Mouse (Mus musculus): Measurements from ENCODE around the gene Dixdc1. TPM values are rescaled to one million over a fixed set of nuclear protein-coding genes. Genes with fewer than 3 reads are reported as not detected.
A peak's percentile ranks its signal among the peaks of the same experiment; 100 is the strongest.

Dixdc1 gene
- polyA plus RNA-seq, 1 experiment from 2014 or later = 3.7 TPM

- Histone ChIP-seq H3K9ac (replicated peaks) (no peak overlapping the region), H3K4me1 (ENCODE audit: insufficient read depth) (no peaks in the 10 kb centered on the region), H3K4me3 (ENCODE audit: low read depth, low read length) (no peak overlapping the region), H3K4me2 (ENCODE audit: low read depth, low read length) (no peak overlapping the region), H3K27ac (ENCODE audit: low read depth) (no peak overlapping the region), H3K27me3 (ENCODE audit: insufficient read depth, low read length) (no peaks in the 10 kb centered on the region), H3K36me3 (replicated peaks; ENCODE audit: insufficient read depth, low read length) (no peaks in the 10 kb centered on the region), H3K9me3 (ENCODE audit: low read length) (no peaks in the 10 kb centered on the region)
- no peak for ATAC-seq
- WGBS (ENCODE audit: insufficient replicate concordance) = 75% methylated on average over 6 of the region's 6 CpGs
- no peak for DNase-seq
- no peak for TF ChIP-seq CTCF (IDR thresholded peaks at IDR 0.05; ENCODE audit: low read depth)
- no peak for TF ChIP-seq EP300 (IDR thresholded peaks at IDR 0.05; ENCODE audit: low read depth)
Observed at GRCm38 (mm10) chr9:50750706-50751105, 11.4 kb upstream of the Dixdc1 start.

- peak; percentile 82 for ATAC-seq
- Histone ChIP-seq H3K9me3 (ENCODE audit: low read length) (no peaks in the 10 kb centered on the region), H3K4me3 (ENCODE audit: low read depth, low read length) (peak within 1 kb of the TSS; percentile 46), H3K27me3 (ENCODE audit: insufficient read depth, low read length) (no peaks in the 10 kb centered on the region), H3K4me2 (ENCODE audit: low read depth, low read length) (peak within 1 kb of the TSS; percentile 53), H3K9ac (replicated peaks) (peak within 1 kb of the TSS; percentile 61), H3K36me3 (replicated peaks; ENCODE audit: insufficient read depth, low read length) (no peaks in the 10 kb centered on the region), H3K4me1 (ENCODE audit: insufficient read depth) (no peaks in the 10 kb centered on the region), H3K27ac (ENCODE audit: low read depth) (peak within 1 kb of the TSS; percentile 85)
- WGBS (ENCODE audit: insufficient replicate concordance) = 9% methylated on average over 19 of the region's 19 CpGs
- peak; percentile 47 for TF ChIP-seq CTCF (IDR thresholded peaks at IDR 0.05; ENCODE audit: low read depth)
- no peak for TF ChIP-seq EP300 (IDR thresholded peaks at IDR 0.05; ENCODE audit: low read depth)
- peak; percentile 60 for DNase-seq
Observed at GRCm38 (mm10) chr9:50746214-50746677, 6.9 kb upstream of the Dixdc1 start, which contains the start of gene 2310030G06Rik. Gene 2310030G06Rik (minus strand): TSS chr9:50746536.

GRCm38 (mm10) chr9:50745806-50746205 is 6.5 kb upstream of the Dixdc1 start:
- ATAC-seq (peak; percentile 73), DNase-seq (no peak)
- Histone ChIP-seq H3K4me2 (ENCODE audit: low read depth, low read length) (peak overlapping the region; percentile 53), H3K36me3 (replicated peaks; ENCODE audit: insufficient read depth, low read length) (no peaks in the 10 kb centered on the region; the same call in 1 of the 2 replicates), H3K27me3 (ENCODE audit: insufficient read depth, low read length) (no peaks in the 10 kb centered on the region), H3K4me1 (ENCODE audit: insufficient read depth) (no peaks in the 10 kb centered on the region), H3K9me3 (ENCODE audit: low read length) (no peaks in the 10 kb centered on the region), H3K27ac (ENCODE audit: low read depth) (peak overlapping the region; percentile 85), H3K4me3 (ENCODE audit: low read depth, low read length) (peak overlapping the region; percentile 46), H3K9ac (replicated peaks) (peak overlapping the region; percentile 61)
- WGBS (ENCODE audit: insufficient replicate concordance) = 26% methylated on average over 7 of the region's 7 CpGs
- no peak for TF ChIP-seq CTCF (IDR thresholded peaks at IDR 0.05; ENCODE audit: low read depth)

GRCm38 (mm10) chr9:50742744-50743143 is 3.4 kb upstream of the Dixdc1 start:
- no peak for ATAC-seq
- peaks cover 2% of the 10 kb centered on the region for H3K4me1 ChIP-seq (ENCODE audit: insufficient read depth)
- TF ChIP-seq CTCF (IDR thresholded peaks at IDR 0.05; ENCODE audit: low read depth) (no peak), EP300 (IDR thresholded peaks at IDR 0.05; ENCODE audit: low read depth) (no peak)
- no peak for DNase-seq
- H3K4me2 ChIP-seq (ENCODE audit: low read depth, low read length) = no peak overlapping the region
- H3K9me3 ChIP-seq (ENCODE audit: low read length) = no peaks in the 10 kb centered on the region
- no peaks in the 10 kb centered on the region; the same call in 1 of the 2 replicates for H3K36me3 ChIP-seq (replicated peaks; ENCODE audit: insufficient read depth, low read length)
- no peak overlapping the region for H3K9ac ChIP-seq (replicated peaks)
- 57% methylated on average over 2 of the region's 2 CpGs for WGBS (ENCODE audit: insufficient replicate concordance)
- H3K4me3 ChIP-seq (ENCODE audit: low read depth, low read length) = no peak overlapping the region
- H3K27me3 ChIP-seq (ENCODE audit: insufficient read depth, low read length) = no peaks in the 10 kb centered on the region
- no peak overlapping the region for H3K27ac ChIP-seq (ENCODE audit: low read depth)

GRCm38 (mm10) chr9:50742261-50742660 is 2.9 kb upstream of the Dixdc1 start:
- DNase-seq (no peak), ATAC-seq (no peak)
- Histone ChIP-seq H3K4me1 (ENCODE audit: insufficient read depth) (peaks cover 2% of the 10 kb centered on the region), H3K27me3 (ENCODE audit: insufficient read depth, low read length) (no peaks in the 10 kb centered on the region), H3K27ac (ENCODE audit: low read depth) (no peak overlapping the region), H3K4me3 (ENCODE audit: low read depth, low read length) (no peak overlapping the region), H3K4me2 (ENCODE audit: low read depth, low read length) (no peak overlapping the region), H3K9me3 (ENCODE audit: low read length) (no peaks in the 10 kb centered on the region), H3K36me3 (replicated peaks; ENCODE audit: insufficient read depth, low read length) (no peaks in the 10 kb centered on the region; the same call in 1 of the 2 replicates), H3K9ac (replicated peaks) (no peak overlapping the region)
- no peak for TF ChIP-seq CTCF (IDR thresholded peaks at IDR 0.05; ENCODE audit: low read depth)
- TF ChIP-seq EP300 (IDR thresholded peaks at IDR 0.05; ENCODE audit: low read depth) = no peak
- 85% methylated on average over 3 of the region's 3 CpGs for WGBS (ENCODE audit: insufficient replicate concordance)

- H3K27me3 ChIP-seq (ENCODE audit: insufficient read depth, low read length) = no peaks in the 10 kb centered on the region
- TF ChIP-seq CTCF (IDR thresholded peaks at IDR 0.05; ENCODE audit: low read depth) = no peak
- no peak for TF ChIP-seq EP300 (IDR thresholded peaks at IDR 0.05; ENCODE audit: low read depth)
- H3K9ac ChIP-seq (replicated peaks) = no peak overlapping the region
- H3K9me3 ChIP-seq (ENCODE audit: low read length) = no peaks in the 10 kb centered on the region
- H3K27ac ChIP-seq (ENCODE audit: low read depth) = no peak overlapping the region
- 84% methylated on average over 14 of the region's 14 CpGs for WGBS (ENCODE audit: insufficient replicate concordance)
- no peak overlapping the region for H3K4me2 ChIP-seq (ENCODE audit: low read depth, low read length)
- ATAC-seq = no peak
- peaks cover 2% of the 10 kb centered on the region for H3K4me1 ChIP-seq (ENCODE audit: insufficient read depth)
- DNase-seq = no peak
- no peaks in the 10 kb centered on the region; the same call in 1 of the 2 replicates for H3K36me3 ChIP-seq (replicated peaks; ENCODE audit: insufficient read depth, low read length)
- H3K4me3 ChIP-seq (ENCODE audit: low read depth, low read length) = no peak overlapping the region
Observed at GRCm38 (mm10) chr9:50740867-50741784, 1.8 kb upstream of the Dixdc1 start.

All from liver, postnatal 0 days (tissue).